Mouse (Mus musculus) spleen, adult 2 months (tissue): ENCODE data around the gene Cds1. TPM values are rescaled to one million over a fixed set of nuclear protein-coding genes. Genes with fewer than 3 reads are reported as not detected.

Experiments used
- DNase-seq, 2 experiments: peaks; one replicate each; pipeline versions ENCODE4 v3.0.0 to v3.0.0-alpha.2; 2012 to 2021; ENCODE audit warnings: low spot score in 2 of 2, low read depth in 1 of 2
- H3K27ac ChIP-seq: fragments of 200-500 bp; 2 replicates; pipeline ENCODE4 v1.5.1; 2012; ENCODE audit warnings: low read length, inconsistent platforms; ENCODE audit not compliant: insufficient read depth
- H3K27me3 ChIP-seq: fragments of 200-500 bp; 2 replicates; pipeline ENCODE4 v1.6.1; 2012; ENCODE audit warnings: mild to moderate bottlenecking, moderate library complexity, low read length, inconsistent platforms; ENCODE audit not compliant: control insufficient read depth, insufficient read depth
- H3K36me3 ChIP-seq: fragments of 200-500 bp; 2 replicates; pipeline ENCODE4 v1.6.1; 2012; ENCODE audit warnings: mild to moderate bottlenecking, low read length, inconsistent platforms; ENCODE audit not compliant: control insufficient read depth, insufficient read depth
- H3K4me1 ChIP-seq: fragments of 200-500 bp; 2 replicates; pipeline ENCODE4 v1.6.1; 2011; ENCODE audit warnings: inconsistent platforms; ENCODE audit not compliant: control insufficient read depth, insufficient read depth, insufficient read length
- H3K4me3 ChIP-seq: fragments of 200-500 bp; 2 replicates; pipeline ENCODE4 v1.5.1; 2011; ENCODE audit warnings: mild to moderate bottlenecking, inconsistent platforms; ENCODE audit not compliant: insufficient read depth, insufficient read length; ENCODE audit errors: extremely low read depth
- CTCF ChIP-seq: fragments of 200-500 bp; IDR thresholded peaks from 2 replicates; pipeline ENCODE4 v1.5.1; 2011; ENCODE audit warnings: mild to moderate bottlenecking, inconsistent platforms; ENCODE audit not compliant: insufficient read depth, insufficient read length, insufficient replicate concordance; ENCODE audit errors: extremely low read depth
- POLR2A ChIP-seq: fragments of 200-500 bp; IDR thresholded peaks from 2 replicates; pipeline ENCODE4 v1.6.1; 2011; ENCODE audit warnings: low read depth, low read length, inconsistent platforms
- WGBS: fragments of 180-500 bp; shearing (Covaris S2); methylation state at CpG from one replicate; pipeline ENCODE4 v1.1.7; 2018; 5-methylcytosine and 5-hydroxymethylcytosine counted together
- polyA plus RNA-seq: library from polyadenylated mRNA; depleted of rRNA; stranded (reverse); fragments of >200 nt; gene quantifications from 2 replicates; pipeline ENCODE4 v1.2.3, GENCODE M21; 2012; rRNA removed

Gene Cds1
- polyA plus RNA-seq, 1 experiment: 1.7 TPM

DNA sequence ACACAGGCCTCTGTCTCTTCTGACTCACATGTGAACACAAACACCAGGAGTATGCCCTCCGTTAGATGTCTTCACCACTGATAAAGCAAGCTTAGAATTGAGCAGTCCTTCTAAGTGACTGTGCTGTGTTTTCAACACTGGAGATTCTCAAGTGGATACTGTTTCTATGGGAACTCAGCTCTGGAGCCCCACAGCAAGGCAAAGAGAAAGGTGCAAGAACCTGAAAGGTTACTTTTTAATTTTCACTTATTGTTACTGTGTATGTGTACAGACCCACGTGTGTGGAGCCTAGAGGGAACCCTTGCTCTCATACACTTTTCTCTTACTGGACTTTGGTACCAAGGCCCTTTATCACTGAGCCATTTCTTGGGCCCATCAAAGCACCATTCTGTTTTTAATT lies 101.8 kb downstream of the Cds1 start:
- H3K27me3 ChIP-seq: no peaks in the 10 kb centered on the region
- H3K4me1 ChIP-seq: no peaks in the 10 kb centered on the region
- no peak overlapping the region for H3K27ac ChIP-seq
- 75% methylated on average over 2 of the region's 2 CpGs for WGBS
- H3K36me3 ChIP-seq: no peaks in the 10 kb centered on the region
- DNase-seq: no peak
- no peak for TF ChIP-seq CTCF
- TF ChIP-seq POLR2A: no peak
- H3K4me3 ChIP-seq: no peak overlapping the region

Other genes with a start within 250 kb of the Cds1 start
- gene Nkx6-1, start 100.1 kb upstream of the Cds1 start, polyA plus RNA-seq: not detected in 2 replicates